Mouse (Mus musculus): ENCODE data around the gene Sh3bp5l.
A peak's percentile ranks its signal among the peaks of the same experiment; 100 is the strongest.

- TF ChIP-seq GABPA (IDR thresholded peaks at IDR 0.05; ENCODE audit: low read depth, low read length) (no peak), CTCF (IDR thresholded peaks at IDR 0.05 in 2 of 3, conservative IDR thresholded peaks at IDR 0.05 in 1 of 3; ENCODE audit: control insufficient read depth in 1 of 3, insufficient read depth in 1 of 3, low read depth in 2 of 3, low read length in 3 of 3, poor library complexity in 1 of 3, severe bottlenecking in 1 of 3) (no peak), POLR2A (IDR thresholded peaks at IDR 0.05; ENCODE audit: control insufficient read depth in 1 of 2, insufficient read depth in 1 of 2, low read depth in 1 of 2, low read length in 2 of 2, poor library complexity in 1 of 2) (peak; percentile 48 to 74; a peak in 3 of 4 replicates), MEF2A (IDR thresholded peaks at IDR 0.05; ENCODE audit: extremely low read depth, insufficient replicate concordance, low read depth, low read length, poor library complexity, severe bottlenecking) (no peak), ZC3H11A (IDR thresholded peaks at IDR 0.05; ENCODE audit: low read depth, low read length) (no peak), ZKSCAN1 (IDR thresholded peaks at IDR 0.05; ENCODE audit: low read depth, low read length) (peak; percentile 81; the same call in 1 of the 2 replicates), USF1 (IDR thresholded peaks at IDR 0.05; ENCODE audit: low read depth, low read length) (no peak), POLR2AphosphoS5 (IDR thresholded peaks at IDR 0.05; ENCODE audit: borderline replicate concordance, low read depth, low read length) (no peak)
Observed at GRCm38 (mm10) chr11:58330276-58331148, at the start of gene Sh3bp5l, which contains the start of gene Zfp672.
